Mouse (Mus musculus): ENCODE data around the gene Frmd4b. TPM values are rescaled to one million over a fixed set of nuclear protein-coding genes. Genes with fewer than 3 reads are reported as not detected.

Frmd4b gene
- polyA plus RNA-seq, 1 experiment: 8.2 TPM

GRCm38 (mm10) chr6:97509434-97509833, 107.9 kb downstream of the Frmd4b start:
- Histone ChIP-seq H3K36me3 (ENCODE audit: control insufficient read depth, insufficient read depth, low read length) (no peaks in the 10 kb centered on the region), H3K4me1 (replicated peaks; ENCODE audit: control insufficient read depth, insufficient read depth, low read length) (peaks cover 2% of the 10 kb centered on the region; the same call in 1 of the 2 replicates), H3K27me3 (ENCODE audit: control insufficient read depth, insufficient read depth, low read length) (no peaks in the 10 kb centered on the region), H3K27ac (ENCODE audit: control insufficient read depth, insufficient read depth, low read length) (no peak overlapping the region), H3K4me3 (ENCODE audit: control insufficient read depth, insufficient read depth, low read length) (no peak overlapping the region)
- TF ChIP-seq POLR2A (IDR thresholded peaks at IDR 0.05; ENCODE audit: control insufficient read depth, extremely low read depth, insufficient read depth, low read length, poor library complexity): no peak
- no peak for TF ChIP-seq CTCF (IDR thresholded peaks at IDR 0.05; ENCODE audit: borderline replicate concordance, control insufficient read depth, extremely low read depth, insufficient read depth, low read length, poor library complexity)
- WGBS: 78% methylated on average over 10 of the region's 10 CpGs
- DNase-seq: no peak

- Histone ChIP-seq H3K4me1 (replicated peaks; ENCODE audit: control insufficient read depth, insufficient read depth, low read length) (peaks cover 2% of the 10 kb centered on the region; the same call in 1 of the 2 replicates), H3K4me3 (ENCODE audit: control insufficient read depth, insufficient read depth, low read length) (no peak overlapping the region), H3K27ac (ENCODE audit: control insufficient read depth, insufficient read depth, low read length) (no peak overlapping the region), H3K27me3 (ENCODE audit: control insufficient read depth, insufficient read depth, low read length) (no peaks in the 10 kb centered on the region), H3K36me3 (ENCODE audit: control insufficient read depth, insufficient read depth, low read length) (no peaks in the 10 kb centered on the region)
- DNase-seq: no peak
- TF ChIP-seq CTCF (IDR thresholded peaks at IDR 0.05; ENCODE audit: borderline replicate concordance, control insufficient read depth, extremely low read depth, insufficient read depth, low read length, poor library complexity) (no peak), POLR2A (IDR thresholded peaks at IDR 0.05; ENCODE audit: control insufficient read depth, extremely low read depth, insufficient read depth, low read length, poor library complexity) (no peak)
- WGBS: 91% methylated on average over 6 of the region's 6 CpGs
These were observed 108.9 kb downstream of the Frmd4b start for GRCm38 (mm10) chr6:97508480-97508879.

- Histone ChIP-seq H3K4me1 (replicated peaks; ENCODE audit: control insufficient read depth, insufficient read depth, low read length) (peaks cover 2% of the 10 kb centered on the region; the same call in 1 of the 2 replicates), H3K27me3 (ENCODE audit: control insufficient read depth, insufficient read depth, low read length) (no peaks in the 10 kb centered on the region), H3K4me3 (ENCODE audit: control insufficient read depth, insufficient read depth, low read length) (no peak overlapping the region), H3K36me3 (ENCODE audit: control insufficient read depth, insufficient read depth, low read length) (no peaks in the 10 kb centered on the region), H3K27ac (ENCODE audit: control insufficient read depth, insufficient read depth, low read length) (no peak overlapping the region)
- DNase-seq: no peak
- no peak for TF ChIP-seq CTCF (IDR thresholded peaks at IDR 0.05; ENCODE audit: borderline replicate concordance, control insufficient read depth, extremely low read depth, insufficient read depth, low read length, poor library complexity)
- TF ChIP-seq POLR2A (IDR thresholded peaks at IDR 0.05; ENCODE audit: control insufficient read depth, extremely low read depth, insufficient read depth, low read length, poor library complexity): no peak
- 97% methylated on average over 3 of the region's 3 CpGs for WGBS
These were observed 109.4 kb downstream of the Frmd4b start for GRCm38 (mm10) chr6:97507893-97508292.

GRCm38 (mm10) chr6:97506141-97506650, 111.1 kb downstream of the Frmd4b start:
- Histone ChIP-seq H3K27ac (ENCODE audit: control insufficient read depth, insufficient read depth, low read length) (no peak overlapping the region), H3K4me3 (ENCODE audit: control insufficient read depth, insufficient read depth, low read length) (no peak overlapping the region)
- DNase-seq: no peak

GRCm38 (mm10) chr6:97504673-97505072, 112.7 kb downstream of the Frmd4b start:
- no peak overlapping the region for H3K27ac ChIP-seq (ENCODE audit: control insufficient read depth, insufficient read depth, low read length)
- peaks cover 2% of the 10 kb centered on the region; the same call in 1 of the 2 replicates for H3K4me1 ChIP-seq (replicated peaks; ENCODE audit: control insufficient read depth, insufficient read depth, low read length)
- WGBS: 12% methylated on average over 5 of the region's 5 CpGs
- DNase-seq: no peak
- H3K36me3 ChIP-seq (ENCODE audit: control insufficient read depth, insufficient read depth, low read length): no peaks in the 10 kb centered on the region
- TF ChIP-seq POLR2A (IDR thresholded peaks at IDR 0.05; ENCODE audit: control insufficient read depth, extremely low read depth, insufficient read depth, low read length, poor library complexity) (no peak), CTCF (IDR thresholded peaks at IDR 0.05; ENCODE audit: borderline replicate concordance, control insufficient read depth, extremely low read depth, insufficient read depth, low read length, poor library complexity) (no peak)
- no peak overlapping the region for H3K4me3 ChIP-seq (ENCODE audit: control insufficient read depth, insufficient read depth, low read length)
- no peaks in the 10 kb centered on the region for H3K27me3 ChIP-seq (ENCODE audit: control insufficient read depth, insufficient read depth, low read length)

More at GRCm38 (mm10) chr6:97506141-97506650, 111.1 kb downstream of the Frmd4b start:
- H3K4me1 ChIP-seq (replicated peaks; ENCODE audit: control insufficient read depth, insufficient read depth, low read length): peaks cover 2% of the 10 kb centered on the region; the same call in 1 of the 2 replicates
- H3K36me3 ChIP-seq (ENCODE audit: control insufficient read depth, insufficient read depth, low read length): no peaks in the 10 kb centered on the region
- no peak for TF ChIP-seq POLR2A (IDR thresholded peaks at IDR 0.05; ENCODE audit: control insufficient read depth, extremely low read depth, insufficient read depth, low read length, poor library complexity)
- no peak for TF ChIP-seq CTCF (IDR thresholded peaks at IDR 0.05; ENCODE audit: borderline replicate concordance, control insufficient read depth, extremely low read depth, insufficient read depth, low read length, poor library complexity)
- 12% methylated on average over 15 of the region's 15 CpGs for WGBS
- no peaks in the 10 kb centered on the region for H3K27me3 ChIP-seq (ENCODE audit: control insufficient read depth, insufficient read depth, low read length)

- Histone ChIP-seq H3K27me3 (ENCODE audit: control insufficient read depth, insufficient read depth, low read length) (no peaks in the 10 kb centered on the region), H3K36me3 (ENCODE audit: control insufficient read depth, insufficient read depth, low read length) (no peaks in the 10 kb centered on the region), H3K27ac (ENCODE audit: control insufficient read depth, insufficient read depth, low read length) (no peak overlapping the region), H3K4me3 (ENCODE audit: control insufficient read depth, insufficient read depth, low read length) (no peak overlapping the region), H3K4me1 (replicated peaks; ENCODE audit: control insufficient read depth, insufficient read depth, low read length) (peaks cover 1% of the 10 kb centered on the region; the same call in 1 of the 2 replicates)
- 74% methylated on average over 7 of the region's 7 CpGs for WGBS
- DNase-seq: no peak
- TF ChIP-seq POLR2A (IDR thresholded peaks at IDR 0.05; ENCODE audit: control insufficient read depth, extremely low read depth, insufficient read depth, low read length, poor library complexity) (no peak), CTCF (IDR thresholded peaks at IDR 0.05; ENCODE audit: borderline replicate concordance, control insufficient read depth, extremely low read depth, insufficient read depth, low read length, poor library complexity) (no peak)
These were observed 116.3 kb downstream of the Frmd4b start for GRCm38 (mm10) chr6:97501000-97501399.

Data from thymus, adult 2 months (tissue).